Mouse (Mus musculus): Measurements from ENCODE around the gene Rufy1.

- no peak for TF ChIP-seq CTCF (IDR thresholded peaks at IDR 0.05; ENCODE audit: low read depth, low read length)
- no peak for TF ChIP-seq GATA1 (IDR thresholded peaks at IDR 0.05; ENCODE audit: borderline replicate concordance, low read length)
- no peak for TF ChIP-seq TAL1 (conservative IDR thresholded peaks at IDR 0.05; ENCODE audit: low read depth, low read length)
- TF ChIP-seq GATA2 (IDR thresholded peaks at IDR 0.05; ENCODE audit: borderline replicate concordance, low read depth, low read length): no peak
- no peak for TF ChIP-seq POLR2AphosphoS5 (IDR thresholded peaks at IDR 0.05; ENCODE audit: insufficient replicate concordance, low read depth, low read length)
Measured at GRCm38 (mm10) chr11:50432896-50433295, 2.0 kb upstream of the Rufy1 start.

Measured in G1E (cell line).